Mouse (Mus musculus): Measurements from ENCODE around the gene Gm29106.
"Not testable (repeated sequence)": the region's sequence is repeated elsewhere in the genome, so short reads cannot be mapped to it uniquely, and the experiment has no call there.

Gm29106 gene

DNA sequence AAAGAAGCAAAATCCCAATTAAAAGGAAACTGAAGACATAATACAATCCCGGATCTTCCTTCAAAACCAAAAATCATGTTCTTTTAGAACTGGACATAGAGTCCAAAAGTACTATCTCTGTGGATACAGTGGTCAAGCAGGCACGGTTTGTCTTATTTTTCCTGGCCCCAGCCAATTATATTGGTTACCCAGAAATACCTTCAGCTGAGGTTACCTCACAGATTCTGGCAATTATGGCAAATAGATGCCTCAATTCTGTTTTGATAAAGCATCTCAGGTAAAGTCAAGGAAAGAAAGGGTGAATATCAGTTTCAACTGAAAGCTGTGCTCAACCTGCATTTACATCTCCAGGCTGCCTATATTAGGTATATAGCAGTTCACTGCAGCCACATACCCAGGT is at the start of gene Gm29106:
Gene Gm29106, plus strand, starts transcription at position 301 of the 400 bp plus-strand sequence.
- DNase-seq (ENCODE audit: inconsistent age in 2 of 2, low spot score in 1 of 2): not testable (repeated sequence)

- peak; percentile 50 to 87 for DNase-seq (ENCODE audit: inconsistent age in 2 of 2, low spot score in 1 of 2)
These were observed 52.2 kb downstream of the Gm29106 start for GRCm38 (mm10) chr1:118228540-118228939.

DNA sequence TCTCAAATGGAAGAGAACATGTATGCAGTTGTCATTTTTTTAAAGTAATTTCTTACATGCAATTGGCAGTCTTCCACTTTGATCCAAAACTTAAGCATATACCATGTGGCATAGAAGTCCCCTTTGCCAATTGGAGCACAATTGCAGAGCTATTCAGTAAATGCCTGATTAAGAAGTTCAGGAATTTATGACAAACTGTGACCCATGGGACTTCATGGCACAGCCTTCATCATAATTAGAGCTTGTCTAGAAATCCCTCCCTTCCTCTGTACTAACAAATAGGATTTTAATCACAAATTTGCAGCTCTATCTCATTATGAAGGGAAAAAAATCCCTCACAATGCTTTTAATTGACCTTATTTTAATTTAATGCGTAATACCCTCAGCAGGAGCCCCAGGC is 59.7 kb downstream of the Gm29106 start:
- DNase-seq (ENCODE audit: inconsistent age in 2 of 2, low spot score in 1 of 2): no peak

All from adrenal gland, adult (tissue).